Mouse (Mus musculus): ENCODE data around the gene Tpd52l1. TPM values are rescaled to one million over a fixed set of nuclear protein-coding genes. Genes with fewer than 3 reads are reported as not detected.
A peak's percentile ranks its signal among the peaks of the same experiment; 100 is the strongest.

The Tpd52l1 gene
- total RNA-seq, 2 experiments from 2014 or later = 20.5 to 34.2 TPM

DNA sequence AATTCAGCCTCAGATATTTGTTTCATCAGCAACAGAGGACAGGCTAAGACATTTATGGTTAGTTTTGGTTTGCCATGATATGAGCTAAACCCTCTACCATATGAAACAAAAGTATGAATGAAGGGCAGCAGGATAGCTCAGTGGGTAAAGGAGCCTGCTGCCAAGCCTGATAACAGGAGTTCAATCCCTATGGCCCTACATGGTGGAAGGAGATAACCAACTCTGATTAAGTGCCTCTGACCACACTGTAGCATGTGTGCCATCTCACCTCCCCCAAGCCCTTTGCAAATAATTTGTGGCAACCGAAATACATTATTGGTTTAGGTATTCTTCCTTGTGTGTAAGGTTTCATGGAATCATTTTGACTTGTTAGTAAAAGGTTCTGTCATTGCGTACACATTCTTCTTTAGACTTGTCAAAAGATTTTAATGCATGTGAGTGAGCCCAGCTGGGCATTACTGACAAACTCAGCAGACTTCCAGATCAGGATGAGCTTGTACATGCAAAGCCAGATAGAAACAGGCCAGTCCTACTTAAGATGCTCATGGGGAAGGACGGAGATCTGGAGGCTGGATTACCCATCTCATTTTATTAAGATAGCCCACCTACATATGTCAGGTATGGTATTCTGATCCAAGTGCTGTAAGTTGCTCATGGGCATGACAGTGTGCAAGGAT lies 115.3 kb downstream of the Tpd52l1 start:
- no peak for DNase-seq
- TF ChIP-seq CTCF (IDR thresholded peaks at IDR 0.05) = no peak
- no peak overlapping the region for H3K27ac ChIP-seq
- H3K4me3 ChIP-seq = no peak overlapping the region
- intact Hi-C loops (cut with DNase I) = no loop called here

DNA sequence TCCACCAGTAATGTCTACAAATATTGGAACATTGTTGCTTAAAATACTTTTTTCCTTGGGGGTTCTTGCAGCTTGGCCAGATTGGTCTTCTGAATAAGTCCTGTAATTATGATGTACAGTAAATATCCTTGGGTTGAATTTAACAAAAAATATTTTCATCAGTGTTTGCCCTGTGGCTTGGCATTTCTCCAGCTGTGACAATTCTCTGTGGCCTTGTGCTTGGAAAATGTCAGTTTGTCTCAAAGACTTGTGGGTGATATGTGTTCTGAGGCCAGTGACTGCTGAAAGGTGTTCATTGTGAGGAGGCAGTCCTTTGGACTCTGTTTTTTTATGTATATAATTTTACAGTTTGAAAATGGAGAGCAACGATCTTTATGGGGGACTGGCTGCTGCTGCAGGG lies 116.3 kb downstream of the Tpd52l1 start:
- intact Hi-C loops (cut with DNase I) = no loop called here
- no peak overlapping the region for H3K27ac ChIP-seq
- H3K4me3 ChIP-seq = no peak overlapping the region
- DNase-seq = no peak
- no peak for TF ChIP-seq CTCF (IDR thresholded peaks at IDR 0.05)

DNA sequence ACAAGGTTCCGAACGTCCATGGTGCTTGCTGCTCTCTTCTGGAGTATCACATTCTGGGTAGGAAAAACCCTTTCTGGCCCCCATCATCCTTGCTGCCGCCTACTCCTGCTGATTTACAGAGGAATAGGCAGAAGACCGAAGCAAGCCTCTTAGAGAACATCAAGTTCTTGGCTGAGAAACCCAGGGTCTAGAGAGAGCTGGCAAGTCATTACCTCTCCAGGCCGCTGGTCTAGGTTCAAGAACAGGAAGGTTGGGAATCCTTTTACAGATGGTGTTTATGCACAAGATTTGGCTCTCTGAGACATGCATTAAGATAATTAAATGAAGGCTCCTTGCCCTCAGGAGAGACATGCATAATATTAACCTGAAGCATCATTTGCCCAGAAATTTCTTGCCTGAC lies 127.3 kb downstream of the Tpd52l1 start:
- no peak overlapping the region for H3K27ac ChIP-seq
- no peak overlapping the region for H3K4me3 ChIP-seq
- TF ChIP-seq CTCF (IDR thresholded peaks at IDR 0.05) = no peak
- intact Hi-C loops (cut with DNase I) = loop anchor here (10.0 kb wide), 1 partner anchor 704 kb away; no protein-coding TSS in a partner anchor
- DNase-seq = no peak

DNA sequence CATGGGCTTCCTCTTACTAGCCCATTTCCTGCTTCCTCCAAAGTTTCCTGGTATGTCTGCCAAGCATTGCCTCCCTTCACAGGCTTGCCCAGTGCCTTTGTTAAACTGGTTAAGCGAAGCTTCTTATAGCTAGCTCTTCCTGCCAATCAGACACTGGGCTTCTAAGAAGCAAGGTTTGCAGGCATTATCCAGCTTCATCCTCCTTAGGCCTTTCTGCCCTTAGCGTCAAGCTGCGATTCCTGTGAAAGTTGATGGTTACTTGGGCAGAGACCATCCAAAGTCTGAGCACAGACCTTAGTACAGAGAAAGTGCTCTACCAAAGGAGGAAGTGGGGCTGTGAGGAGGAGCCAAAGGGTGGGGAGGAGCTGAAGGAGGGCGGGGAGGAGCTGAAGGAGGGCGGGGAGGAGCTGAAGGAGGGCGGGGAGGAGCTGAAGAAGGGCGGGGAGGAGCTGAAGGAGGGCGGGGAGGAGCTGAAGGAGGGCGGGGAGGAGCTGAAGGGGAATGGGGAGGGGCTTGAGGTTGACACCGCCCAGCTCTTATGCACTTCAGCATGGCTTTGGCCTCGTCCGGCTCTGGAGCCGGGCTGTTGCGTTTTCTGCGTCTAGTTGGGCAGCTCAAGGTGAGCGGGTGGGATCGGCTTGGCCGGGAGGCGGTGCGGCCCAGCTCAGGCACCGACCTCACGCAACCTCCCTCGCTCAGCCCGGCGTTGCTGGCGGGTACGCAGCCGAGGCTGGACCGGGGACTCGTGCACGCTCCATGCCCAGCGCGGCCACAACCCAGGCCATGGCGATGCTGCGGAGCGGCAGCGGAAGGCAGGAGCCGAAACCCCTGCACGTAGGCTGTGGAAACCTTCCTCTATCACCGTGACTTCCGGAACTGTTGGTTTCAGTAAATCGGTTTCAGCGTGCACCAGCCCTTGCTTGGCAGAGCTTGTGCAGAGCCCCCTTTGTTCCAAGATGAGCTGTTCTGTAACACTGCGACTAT lies 132.6 kb downstream of the Tpd52l1 start, which contains the start of gene Hddc2:
Gene Hddc2 (plus strand): TSS at position 519 of the 984 bp plus-strand sequence.
- intact Hi-C loops (cut with DNase I) = loop anchor here (1.0 to 10.0 kb wide), 2 partner anchors 132 to 698 kb away; partner anchors contain the start of gene Tpd52l1
- Histone ChIP-seq H3K27ac (peak within 1 kb of the TSS; percentile 90), H3K4me3 (peak within 1 kb of the TSS; percentile 82)
- TF ChIP-seq CTCF (IDR thresholded peaks at IDR 0.05) = no peak
- peak; percentile 82 for DNase-seq

DNA sequence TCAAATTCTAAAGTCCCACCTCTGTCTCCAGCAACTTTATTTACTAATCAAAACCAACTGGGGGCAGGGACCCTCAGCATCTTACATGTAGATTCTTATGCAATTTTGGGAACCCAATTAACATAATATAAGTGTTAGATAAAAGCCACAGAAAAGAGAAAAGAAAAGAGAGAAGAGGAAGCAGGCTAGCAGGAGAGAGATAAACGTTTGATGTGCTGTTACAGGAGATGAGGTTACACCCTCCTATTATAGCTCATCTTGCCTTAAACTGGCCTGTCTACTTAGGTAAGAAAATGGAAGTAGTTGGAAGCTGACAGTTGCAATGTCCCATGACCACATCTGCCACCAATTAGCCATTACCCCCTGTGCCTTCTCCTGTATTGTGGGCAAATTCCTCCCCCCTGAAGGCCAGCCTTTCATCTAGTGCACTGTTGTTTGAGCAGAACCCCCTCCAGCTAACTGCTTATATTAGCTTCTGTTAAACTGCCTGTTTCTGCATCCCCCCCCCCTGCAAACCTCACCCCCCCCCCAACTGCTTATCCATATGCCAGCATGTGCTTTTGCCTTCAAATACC lies 138.6 kb downstream of the Tpd52l1 start:
- TF ChIP-seq CTCF (IDR thresholded peaks at IDR 0.05) = no peak
- no peak for DNase-seq
- intact Hi-C loops (cut with DNase I) = no loop called here
- Histone ChIP-seq H3K27ac (no peak overlapping the region), H3K4me3 (no peak overlapping the region)

DNA sequence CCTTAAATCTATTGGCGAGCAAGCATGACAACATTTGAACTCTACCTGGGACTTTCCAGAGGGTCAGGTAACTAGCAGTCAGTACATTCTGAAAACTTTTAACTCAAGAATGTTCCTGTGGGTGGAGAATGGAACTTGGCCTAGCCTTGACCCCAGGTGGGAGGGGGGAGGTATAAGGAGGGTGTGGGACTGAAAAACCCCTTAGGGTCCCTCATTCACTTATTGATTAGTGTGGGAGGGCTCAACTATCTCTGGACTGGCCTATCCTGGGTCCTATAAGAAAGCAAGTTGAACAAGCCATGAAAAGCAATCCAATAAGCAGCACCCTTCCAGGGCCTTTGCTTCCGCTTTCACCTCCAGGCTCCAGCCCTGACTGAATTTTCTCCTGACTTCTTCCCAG lies 142.3 kb downstream of the Tpd52l1 start:
- H3K27ac ChIP-seq = no peak overlapping the region
- no peak for TF ChIP-seq CTCF (IDR thresholded peaks at IDR 0.05)
- intact Hi-C loops (cut with DNase I) = no loop called here
- no peak for DNase-seq
- H3K4me3 ChIP-seq = no peak overlapping the region

DNA sequence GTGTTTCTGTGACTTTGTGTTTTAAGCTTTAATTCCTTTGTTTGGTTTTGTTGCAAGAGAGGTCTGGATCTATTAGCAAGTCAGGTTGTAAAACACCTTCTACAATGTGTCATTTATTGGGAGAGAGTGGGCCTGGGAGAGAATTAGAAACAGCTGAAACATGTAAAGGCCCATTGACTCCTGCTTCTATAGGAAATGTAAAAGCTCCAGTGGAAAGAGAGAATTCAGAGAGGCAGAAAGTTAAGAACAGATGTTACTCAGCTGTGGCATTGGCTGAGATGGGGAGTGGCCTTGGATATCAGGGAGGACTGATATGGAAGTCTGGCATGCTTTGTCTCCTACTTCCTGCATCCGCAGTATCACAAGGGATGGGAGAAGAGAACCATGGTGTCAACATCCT lies 145.5 kb downstream of the Tpd52l1 start:
- Histone ChIP-seq H3K27ac (no peak overlapping the region), H3K4me3 (no peak overlapping the region)
- intact Hi-C loops (cut with DNase I) = no loop called here
- DNase-seq = no peak
- TF ChIP-seq CTCF (IDR thresholded peaks at IDR 0.05) = no peak

DNA sequence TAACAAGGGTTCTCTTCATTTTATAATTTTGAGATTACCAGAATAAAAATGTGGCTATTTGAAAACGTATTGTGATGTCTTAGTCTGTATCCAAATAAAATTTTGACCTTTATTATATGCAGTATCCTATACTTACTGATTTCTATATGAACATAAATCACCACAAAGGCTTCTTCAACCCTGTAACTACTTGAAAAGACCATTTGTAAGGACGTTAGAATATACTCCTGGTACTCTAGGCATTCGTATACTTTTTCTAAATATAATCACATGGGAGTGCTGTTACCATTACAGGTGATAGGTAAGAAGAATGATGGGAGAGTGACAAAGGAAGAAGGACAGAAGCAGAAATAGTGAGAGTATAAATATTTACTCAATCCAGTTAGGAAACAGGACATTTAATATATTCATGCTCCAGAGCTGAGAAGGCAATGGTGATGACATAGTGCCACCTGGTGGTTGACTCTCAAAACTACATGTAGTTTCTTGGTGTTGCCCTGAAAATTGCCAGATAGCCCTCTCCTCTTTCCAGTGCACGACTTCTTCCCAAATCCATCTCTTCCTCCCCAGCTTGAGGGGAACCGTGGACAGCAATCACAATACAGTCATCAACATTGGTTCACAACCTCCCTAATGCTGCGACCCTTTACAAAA lies 146.7 kb downstream of the Tpd52l1 start:
- Histone ChIP-seq H3K4me3 (no peak overlapping the region), H3K27ac (no peak overlapping the region)
- TF ChIP-seq CTCF (IDR thresholded peaks at IDR 0.05) = peak; percentile 88
- intact Hi-C loops (cut with DNase I) = loop anchor here (1.0 to 5.0 kb wide), 2 partner anchors 457 to 474 kb away; partner anchors contain the start of gene Hey2
- DNase-seq = peak; percentile 26

DNA sequence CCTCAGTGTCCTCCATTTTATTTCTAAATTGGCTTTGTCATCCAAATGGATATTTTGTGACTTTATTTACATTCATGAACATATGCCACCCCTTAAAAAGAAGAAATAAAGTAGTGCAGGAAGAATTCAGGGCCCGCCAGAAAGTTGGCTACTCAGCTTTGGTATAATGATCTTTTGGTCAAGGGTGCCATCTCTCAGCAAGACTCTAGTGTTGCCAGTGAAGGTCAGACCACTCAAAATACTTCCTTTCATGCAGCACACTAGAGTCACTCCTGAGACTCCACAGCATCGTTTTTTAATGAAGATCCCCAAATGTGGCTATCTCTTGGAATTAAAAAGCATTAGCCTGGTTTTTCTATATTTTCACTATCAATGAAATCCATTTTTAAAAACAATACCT lies 147.5 kb downstream of the Tpd52l1 start:
- intact Hi-C loops (cut with DNase I) = loop anchor here (5.0 kb wide), 1 partner anchor 456 kb away; the partner anchor contains the start of gene Hey2
- Histone ChIP-seq H3K4me3 (no peak overlapping the region), H3K27ac (no peak overlapping the region)
- no peak for DNase-seq
- TF ChIP-seq CTCF (IDR thresholded peaks at IDR 0.05) = no peak

DNA sequence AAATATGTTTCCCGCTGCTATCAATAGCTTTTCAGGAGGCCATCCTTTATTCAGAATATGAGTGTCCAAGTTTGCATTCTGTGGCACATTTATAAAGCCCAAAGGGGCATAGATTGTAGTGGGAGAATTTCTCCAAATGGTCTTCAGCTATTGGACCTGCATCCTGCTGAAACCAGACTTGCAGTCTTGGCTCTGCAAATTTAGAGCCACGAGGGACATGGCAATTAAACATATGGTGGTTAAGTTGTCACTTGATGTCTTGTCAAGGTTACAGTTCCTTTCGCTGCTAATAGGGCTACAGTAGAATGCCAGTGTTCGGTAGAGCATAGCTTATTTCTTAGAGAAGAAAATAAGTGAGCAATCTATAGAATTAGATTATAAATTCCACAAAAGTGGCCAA lies 148.7 kb downstream of the Tpd52l1 start:
- intact Hi-C loops (cut with DNase I) = loop anchor here (5.0 kb wide), 1 partner anchor 455 kb away; the partner anchor contains the start of gene Hey2
- H3K27ac ChIP-seq = no peak overlapping the region
- TF ChIP-seq CTCF (IDR thresholded peaks at IDR 0.05) = no peak
- no peak overlapping the region for H3K4me3 ChIP-seq
- no peak for DNase-seq

DNA sequence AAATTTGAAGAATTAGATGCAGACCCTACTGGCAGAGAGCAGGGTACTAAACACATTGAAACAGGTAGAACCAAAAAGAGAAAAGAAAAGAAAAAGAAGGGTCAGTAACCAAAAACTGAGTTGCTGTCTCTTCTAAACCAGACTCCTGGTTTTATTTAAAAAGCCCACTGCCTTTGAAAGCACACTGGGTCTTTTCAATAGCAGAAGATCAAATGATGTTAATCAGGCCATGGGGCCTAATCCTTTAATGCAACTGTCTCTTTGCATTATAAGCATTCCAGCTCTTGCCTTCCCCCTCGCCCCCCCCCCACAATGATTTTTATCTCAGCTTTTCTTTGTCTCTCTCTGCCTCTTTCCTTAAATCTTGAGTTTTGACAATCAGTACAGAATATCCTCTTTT lies 149.3 kb downstream of the Tpd52l1 start:
- TF ChIP-seq CTCF (IDR thresholded peaks at IDR 0.05) = no peak
- no peak overlapping the region for H3K4me3 ChIP-seq
- intact Hi-C loops (cut with DNase I) = loop anchor here (5.0 kb wide), 1 partner anchor 454 kb away; the partner anchor contains the start of gene Hey2

DNA sequence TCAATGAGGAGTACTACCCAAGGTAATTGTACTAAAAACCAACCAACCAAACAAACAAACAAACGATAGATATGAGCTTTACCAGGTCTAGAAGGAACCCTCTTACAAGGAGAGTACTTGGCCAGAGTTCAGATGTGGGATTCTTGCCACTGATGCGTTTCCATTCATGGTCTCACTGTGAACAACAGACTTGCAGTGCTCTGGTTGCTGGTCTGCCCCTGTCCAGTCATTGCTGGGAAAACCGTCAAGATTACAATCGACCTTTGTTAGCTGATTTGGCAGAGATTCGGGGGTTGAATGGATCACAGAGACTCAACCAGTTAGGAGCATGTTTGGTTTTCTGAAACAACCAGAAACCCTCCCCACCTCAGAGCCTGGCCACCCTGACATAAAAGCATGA lies 150.1 kb downstream of the Tpd52l1 start:
- Histone ChIP-seq H3K27ac (no peak overlapping the region), H3K4me3 (no peak overlapping the region)
- DNase-seq = no peak
- intact Hi-C loops (cut with DNase I) = loop anchor here (5.0 kb wide), 1 partner anchor 453 kb away; the partner anchor contains the start of gene Hey2
- no peak for TF ChIP-seq CTCF (IDR thresholded peaks at IDR 0.05)

More for the DNA sequence above, 149.3 kb downstream of the Tpd52l1 start:
- H3K27ac ChIP-seq = no peak overlapping the region
- no peak for DNase-seq

Data from gastrocnemius, adult 2 months (tissue).